Mouse (Mus musculus) left cerebral cortex, adult 8-10 months (tissue): ENCODE results near the gene C1qtnf4. TPM values are rescaled to one million over a fixed set of nuclear protein-coding genes. Genes with fewer than 3 reads are reported as not detected.
"Not testable (repeated sequence)": the region's sequence is repeated elsewhere in the genome, so short reads cannot be mapped to it uniquely, and the experiment has no call there.

Source experiments
- DNase-seq, 2 experiments: peaks; one replicate each; pipeline ENCODE4 v3.0.0; 2022; ENCODE audit warnings: low spot score in 2 of 2
- total RNA-seq, 4 experiments: library from RNA; stranded (reverse); gene quantifications; 2 replicates each; pipeline ENCODE4 v1.2.4; 2022

The C1qtnf4 gene
- total RNA-seq, 4 experiments from 2014 or later: 243 to 258 (median 253) TPM

- DNase-seq: no peak
These were observed 3.8 kb upstream of the C1qtnf4 start for GRCm38 (mm10) chr2:90881824-90882223.

- DNase-seq: no peak
These were observed 776 bp downstream of the C1qtnf4 start for GRCm38 (mm10) chr2:90886436-90886835.

- DNase-seq: no peak
These were observed 2.0 kb downstream of the C1qtnf4 start for GRCm38 (mm10) chr2:90887627-90888026.

GRCm38 (mm10) chr2:90889550-90890548 lies 4.2 kb downstream of the C1qtnf4 start:
- DNase-seq: peak in 1 of 2 experiments; percentile 54

GRCm38 (mm10) chr2:90893673-90894298 lies 8.1 kb downstream of the C1qtnf4 start:
- no peak for DNase-seq

GRCm38 (mm10) chr2:90894299-90894677 lies 8.6 kb downstream of the C1qtnf4 start:
- DNase-seq: not testable (repeated sequence)

- DNase-seq: no peak
These were observed 17.7 kb downstream of the C1qtnf4 start for GRCm38 (mm10) chr2:90903398-90903797.

DNA sequence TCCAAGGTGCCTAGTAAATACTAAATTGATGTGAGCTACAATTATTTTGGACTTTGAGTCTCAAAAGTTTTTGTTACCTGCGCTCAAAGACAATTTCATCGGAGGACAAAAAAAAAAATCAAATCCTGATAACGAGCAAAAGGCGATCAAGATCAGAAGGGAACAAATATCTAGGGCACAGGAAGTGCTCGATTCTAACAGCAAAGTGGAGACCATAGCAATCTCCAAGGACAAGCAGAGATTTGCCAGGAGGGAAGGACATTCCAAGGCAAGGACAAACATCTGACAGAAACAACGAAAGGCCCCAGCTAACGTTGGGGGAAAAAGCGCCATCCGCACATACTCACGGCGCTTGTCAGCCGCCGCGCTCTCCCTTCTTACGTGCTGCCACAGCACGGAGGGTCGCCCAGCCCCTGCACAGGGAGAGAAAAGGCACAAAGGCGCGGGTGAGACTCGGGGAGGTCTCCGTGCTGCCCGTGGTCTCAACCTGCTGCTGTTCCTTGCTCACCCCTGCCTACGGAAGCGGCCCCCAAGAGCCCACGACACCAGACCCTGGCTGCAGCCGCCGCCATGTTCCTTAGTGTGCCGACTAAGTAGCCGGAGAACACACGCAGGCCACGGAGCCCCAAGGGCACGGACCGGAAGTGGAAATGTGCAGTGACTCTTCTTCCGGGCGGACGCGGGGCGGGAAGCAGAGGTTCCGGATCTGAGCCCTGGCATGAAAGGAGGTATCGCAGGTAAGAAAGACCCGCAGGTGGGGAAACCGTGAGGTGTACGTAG lies 18.6 kb downstream of the C1qtnf4 start, which contains the start of the genes Kbtbd4 and Ndufs3:
Gene Kbtbd4 (plus strand): TSS at position 665 of the 780 bp plus-strand sequence.
Gene Ndufs3 (minus strand): TSS at position 752 of the 780 bp plus-strand sequence.
- DNase-seq: peak; percentile 75 to 83

DNA sequence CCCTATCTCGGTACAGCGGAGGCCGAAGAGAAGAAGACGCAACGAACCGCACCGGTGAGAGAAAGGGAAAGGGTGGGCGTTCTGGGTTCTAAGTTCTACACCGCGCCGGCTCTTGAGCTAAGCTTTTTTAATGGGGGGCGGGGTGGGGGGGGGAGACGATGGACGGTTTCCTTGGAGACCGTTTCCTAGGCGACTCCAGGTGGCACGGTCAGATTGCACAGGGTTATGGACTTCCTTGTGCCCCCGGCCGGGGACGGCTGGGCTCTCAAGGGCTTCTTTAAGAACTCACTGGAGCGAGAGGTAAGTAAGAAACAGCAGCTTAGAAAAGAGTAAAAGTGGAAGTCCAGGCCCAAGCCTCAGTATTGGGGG lies 19.2 kb downstream of the C1qtnf4 start:
- DNase-seq: no peak

DNA sequence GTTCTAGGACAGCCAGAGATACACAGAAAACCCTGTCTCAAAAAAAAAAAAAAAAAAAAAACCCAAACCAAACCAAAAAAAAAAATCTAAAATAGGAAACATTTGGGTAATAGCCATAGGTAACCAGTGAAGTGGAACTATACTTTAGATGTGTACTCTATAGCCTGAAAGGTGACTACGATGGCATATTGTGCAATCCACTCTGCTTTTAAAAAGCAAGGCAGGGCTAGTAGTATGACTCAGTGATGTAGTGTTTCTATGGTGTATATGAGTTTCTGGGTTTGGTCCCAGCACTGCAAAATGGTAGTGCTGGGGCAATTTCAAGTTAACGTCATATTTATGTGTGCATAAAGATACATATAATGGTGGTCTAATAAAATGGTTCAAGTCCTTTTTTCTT lies 21.1 kb downstream of the C1qtnf4 start:
- no peak for DNase-seq

DNA sequence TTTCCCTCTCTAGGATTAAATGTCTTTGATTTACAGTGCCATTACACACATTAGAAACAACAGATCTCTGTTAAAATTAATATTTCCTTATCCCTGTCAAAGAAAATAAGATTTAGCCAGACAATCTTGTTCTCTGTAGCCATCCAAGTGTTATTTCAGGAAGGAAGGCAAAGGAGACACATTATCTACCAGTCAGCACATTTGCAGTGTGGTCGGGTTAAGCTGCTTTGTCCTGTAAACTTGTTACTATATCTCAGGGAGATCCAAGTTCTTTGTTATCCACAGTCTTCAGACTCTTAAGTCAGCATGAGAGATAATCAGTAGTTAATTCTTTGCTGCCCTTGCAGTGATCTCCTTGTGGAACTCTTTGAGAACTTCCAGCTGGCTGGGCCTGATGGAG lies 25.2 kb downstream of the C1qtnf4 start:
- no peak for DNase-seq

GRCm38 (mm10) chr2:90911668-90912067 lies 26.0 kb downstream of the C1qtnf4 start:
- no peak for DNase-seq

DNA sequence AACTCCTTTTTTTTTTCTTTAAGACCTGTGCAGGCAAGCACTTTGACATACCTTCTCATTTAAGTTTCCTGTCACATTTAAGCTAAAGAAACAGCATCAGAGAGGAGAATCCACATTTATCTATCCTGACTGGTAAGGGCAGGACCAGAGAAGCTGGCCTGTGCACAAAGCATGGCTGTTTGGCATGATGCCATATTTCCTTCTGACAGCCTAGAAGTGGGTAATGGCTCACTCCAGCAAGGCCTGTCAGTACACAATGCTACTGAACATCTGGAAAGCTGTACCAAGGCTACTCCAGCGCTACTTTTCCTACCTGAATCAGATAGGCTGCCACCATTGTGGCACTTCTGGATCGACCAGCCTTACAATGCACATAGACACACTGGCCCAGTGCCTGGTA lies 28.0 kb downstream of the C1qtnf4 start:
- no peak for DNase-seq

GRCm38 (mm10) chr2:90915516-90915915 lies 29.9 kb downstream of the C1qtnf4 start:
- no peak for DNase-seq

- DNase-seq: no peak
These were observed 31.0 kb downstream of the C1qtnf4 start for GRCm38 (mm10) chr2:90916560-90917232.

DNA sequence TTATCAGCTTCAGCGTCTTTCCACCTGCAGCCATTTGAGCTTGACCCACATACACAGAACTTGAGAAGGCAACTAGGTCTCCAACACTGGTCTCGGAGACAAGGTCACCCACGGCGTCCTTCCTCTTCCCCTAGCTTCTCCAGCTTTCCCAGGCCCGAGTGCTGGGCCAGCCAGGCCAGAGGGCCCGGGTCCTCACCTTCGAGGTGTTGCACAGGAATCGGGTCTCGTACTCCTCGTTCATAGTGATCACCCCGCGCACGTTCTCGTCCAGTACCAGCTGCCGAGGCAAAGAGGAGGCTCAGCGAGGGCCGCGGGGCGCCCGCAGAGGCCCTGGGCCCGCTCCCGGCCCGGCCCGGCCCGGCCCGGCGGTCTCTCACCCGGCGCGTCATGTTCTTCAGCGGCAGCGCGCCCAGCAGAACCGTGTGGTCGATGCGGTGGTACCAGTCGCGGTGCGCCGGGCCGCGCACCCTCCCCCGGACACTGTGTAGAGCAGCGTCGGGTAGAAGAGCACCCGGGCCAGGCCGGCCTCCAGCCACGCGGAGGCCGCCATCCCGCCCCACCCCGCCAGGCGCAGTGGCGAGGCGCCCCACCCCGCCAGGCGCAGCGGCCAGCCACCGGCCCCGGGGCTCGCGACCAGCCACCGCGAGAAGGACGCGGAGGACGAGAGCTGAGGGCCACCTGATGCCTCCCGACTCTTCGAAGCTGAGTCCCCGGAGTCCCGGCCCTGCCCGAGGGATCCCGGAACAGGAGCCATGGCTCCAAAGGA lies 31.8 kb downstream of the C1qtnf4 start:
- DNase-seq: peak; percentile 43 to 50

DNA sequence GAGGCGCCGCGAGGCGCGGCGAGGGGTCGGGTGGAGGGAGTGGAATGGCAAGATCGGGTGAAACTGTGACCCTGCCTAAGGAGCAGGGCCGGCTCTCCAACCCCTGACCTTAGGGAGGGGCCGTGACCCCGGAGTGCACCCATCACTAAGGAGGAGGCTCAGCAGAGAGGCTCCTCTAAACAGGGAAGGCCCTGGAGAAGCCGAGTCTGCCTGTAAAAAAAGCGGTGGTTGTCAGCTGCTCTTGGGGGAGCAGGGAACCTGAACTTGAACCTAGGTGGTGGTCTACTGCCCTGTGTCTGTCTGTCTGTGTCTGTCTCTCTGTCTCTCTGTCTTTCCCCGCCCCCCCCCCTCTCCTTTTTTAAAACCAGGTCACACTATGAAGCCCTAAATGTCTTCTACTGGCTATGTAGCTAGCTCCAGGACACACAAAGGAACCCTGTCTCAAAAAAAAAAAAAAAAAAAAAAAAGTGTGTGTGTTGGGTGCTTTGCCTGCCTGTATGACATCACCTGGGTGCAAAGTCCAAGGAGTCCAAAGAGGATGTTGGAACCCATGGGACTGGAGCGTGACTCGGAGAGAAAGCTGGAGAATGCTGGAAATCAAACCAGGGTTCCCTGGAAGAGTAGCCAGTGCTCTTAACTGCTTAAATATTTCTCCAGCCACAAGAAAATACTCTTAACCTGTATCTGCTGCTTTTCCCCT lies 32.5 kb downstream of the C1qtnf4 start:
- peak in 1 of 2 experiments; percentile 32 for DNase-seq

GRCm38 (mm10) chr2:90921178-90921577 lies 35.5 kb downstream of the C1qtnf4 start:
- DNase-seq: no peak

- no peak for DNase-seq
These were observed 37.0 kb downstream of the C1qtnf4 start for GRCm38 (mm10) chr2:90922636-90923035.

DNA sequence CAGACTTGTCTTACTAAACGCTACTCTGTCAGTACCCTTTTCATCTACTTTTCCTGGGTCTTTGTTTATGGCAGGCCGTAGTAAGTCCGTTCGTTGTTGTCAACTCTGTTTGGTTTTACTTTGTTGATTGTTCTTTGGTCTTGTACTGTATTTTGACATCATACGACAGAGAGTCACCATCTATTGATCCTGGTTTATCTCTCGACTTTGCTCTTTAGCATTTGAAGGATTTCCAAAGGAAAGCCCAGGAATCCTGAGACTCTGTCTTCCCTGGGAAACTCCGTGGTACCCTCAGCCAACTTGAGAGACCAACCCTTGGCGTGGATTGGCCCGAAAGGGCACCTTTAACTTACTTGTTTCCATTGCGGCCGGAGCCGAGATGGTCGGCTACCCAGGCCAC lies 42.9 kb downstream of the C1qtnf4 start:
- DNase-seq: no peak
